Mouse (Mus musculus) left cerebral cortex, adult 8-10 months (tissue): ENCODE measurements around the gene 1700019N19Rik. TPM values are rescaled to one million over a fixed set of nuclear protein-coding genes. Genes with fewer than 3 reads are reported as not detected.

Experiments used
- DNase-seq, 2 experiments: peaks; one replicate each; pipeline ENCODE4 v3.0.0; 2022; ENCODE audit warnings: low spot score in 2 of 2
- total RNA-seq, 4 experiments: library from RNA; stranded (reverse); gene quantifications; 2 replicates each; pipeline ENCODE4 v1.2.4; 2022

The 1700019N19Rik gene
- total RNA-seq = under 1 TPM in 2 of 4 experiments, not detected in 2; 0.34 to 0.53 TPM

DNA sequence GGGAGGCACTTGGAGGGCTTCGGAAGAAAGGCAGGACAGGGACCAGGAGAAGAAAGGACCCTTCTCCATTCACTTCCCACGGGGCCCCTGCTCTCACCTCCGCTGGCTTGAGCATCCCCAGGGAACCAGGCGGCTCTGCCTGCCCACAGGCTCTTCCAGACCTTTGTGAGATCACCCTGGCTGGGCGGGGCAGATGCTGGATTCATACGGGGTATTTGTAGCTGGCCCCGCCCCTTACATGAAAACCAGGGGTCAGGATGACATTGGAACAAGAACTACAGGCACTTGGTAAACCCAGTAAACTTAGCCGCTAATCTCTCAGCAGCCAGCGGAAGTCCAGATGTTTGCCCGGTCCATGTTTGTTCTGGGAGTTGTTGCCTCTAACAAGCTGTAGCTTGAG, at the start of gene 1700019N19Rik:
TSS of gene 1700019N19Rik (minus strand) at position 178 of the 400 bp plus-strand sequence.
- no peak for DNase-seq

DNA sequence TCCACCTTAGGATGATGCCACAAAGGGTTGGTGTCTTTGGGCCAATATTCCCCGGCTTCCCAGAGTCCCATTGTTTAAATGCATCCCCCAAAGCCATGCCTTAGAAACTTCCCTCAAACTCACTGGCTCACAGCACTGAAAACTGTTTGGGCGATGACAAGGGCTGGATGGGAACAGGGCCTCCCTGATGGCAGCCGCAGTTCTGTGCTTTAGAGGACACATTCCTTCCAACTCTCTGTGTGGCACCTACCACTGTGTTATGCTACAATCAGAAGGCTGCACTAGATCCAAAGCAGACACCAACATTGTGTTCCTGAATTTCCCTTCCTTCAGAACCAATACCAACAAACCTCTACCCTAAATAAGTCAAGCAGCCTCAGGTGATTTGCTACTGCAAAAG, 49.3 kb upstream of the 1700019N19Rik start:
- no peak for DNase-seq

DNA sequence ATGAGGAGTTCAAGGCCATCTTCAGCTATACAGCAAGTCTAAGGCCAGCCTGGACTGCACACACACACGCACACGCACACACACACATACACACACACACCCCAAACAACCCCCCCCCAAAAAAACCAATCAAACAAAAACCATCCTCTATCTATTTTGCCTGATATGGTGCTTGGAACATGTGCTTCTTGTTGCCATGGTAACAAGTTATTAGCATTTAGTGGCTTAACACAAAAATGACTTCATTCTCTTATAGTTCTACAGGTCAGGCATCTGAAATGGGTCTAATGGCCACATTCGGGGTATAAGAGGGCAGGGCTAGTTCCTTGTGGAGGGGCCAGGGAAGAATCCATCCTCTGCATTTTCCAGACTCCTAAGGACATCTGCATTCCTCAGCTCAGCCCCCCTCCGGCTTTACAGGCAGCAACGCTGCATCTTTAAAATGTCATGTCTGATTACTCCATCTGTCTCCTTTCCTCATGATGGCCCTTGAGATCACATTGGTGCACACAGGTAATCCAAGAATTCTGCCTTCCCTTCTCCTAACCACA, 46.5 kb upstream of the 1700019N19Rik start:
- no peak for DNase-seq

DNA sequence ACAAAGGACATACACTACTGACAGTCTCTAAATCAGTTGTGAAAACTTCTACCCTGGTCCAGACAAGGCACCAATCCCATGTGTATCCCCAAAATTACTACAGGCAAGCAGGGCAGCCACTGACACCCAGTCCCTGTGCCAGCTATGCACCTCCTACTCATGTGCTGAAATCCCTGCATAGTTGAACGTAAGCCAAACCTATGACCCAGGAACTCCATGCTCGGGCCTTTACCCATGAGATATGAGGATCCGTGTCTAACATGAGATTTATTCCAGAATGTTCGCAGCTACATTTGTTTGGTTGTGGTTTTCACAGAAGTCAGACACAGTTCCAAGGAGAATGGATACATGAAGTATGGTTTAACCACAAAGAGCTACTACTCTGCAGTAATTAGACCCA, 45.5 kb upstream of the 1700019N19Rik start:
- DNase-seq = no peak

DNA sequence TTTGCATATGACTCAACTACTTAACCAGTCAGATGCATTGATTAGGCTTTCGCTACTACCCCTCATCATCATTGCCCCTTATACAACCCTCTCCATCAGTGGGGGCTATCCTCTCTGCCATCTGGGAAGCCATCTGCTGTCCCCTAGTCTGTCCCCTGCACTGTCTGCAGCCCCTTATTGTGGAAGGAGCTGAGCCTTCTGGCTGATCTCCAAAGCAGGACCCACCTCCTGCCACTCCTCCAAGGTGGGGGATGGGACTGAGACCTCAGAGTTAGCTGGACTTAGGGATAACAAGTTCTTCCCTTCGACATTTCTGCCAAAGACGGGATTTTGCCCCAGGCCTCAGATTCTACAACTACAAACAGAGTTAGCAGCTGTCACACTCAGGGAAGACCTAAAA, 45.1 kb upstream of the 1700019N19Rik start:
- no peak for DNase-seq

DNA sequence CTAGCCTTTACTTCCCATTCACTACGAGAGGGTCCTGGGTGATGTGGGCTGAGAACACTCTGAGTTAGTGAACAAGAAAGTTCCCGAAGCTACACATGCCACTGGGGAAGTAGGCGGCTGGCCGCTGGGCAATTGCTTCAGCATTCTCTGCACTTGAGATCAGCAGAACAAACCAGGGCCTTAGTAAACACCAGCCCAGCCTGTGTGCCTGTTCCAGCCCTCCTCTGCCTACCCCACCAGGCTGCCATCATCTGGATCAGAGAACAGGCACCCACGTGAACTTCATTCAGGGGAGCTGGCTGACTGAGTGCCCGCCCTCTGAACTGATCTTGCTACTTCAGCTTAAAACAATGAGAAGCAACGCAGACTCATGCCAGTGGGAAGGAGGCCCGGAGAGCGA, 44.4 kb upstream of the 1700019N19Rik start:
- no peak for DNase-seq

DNA sequence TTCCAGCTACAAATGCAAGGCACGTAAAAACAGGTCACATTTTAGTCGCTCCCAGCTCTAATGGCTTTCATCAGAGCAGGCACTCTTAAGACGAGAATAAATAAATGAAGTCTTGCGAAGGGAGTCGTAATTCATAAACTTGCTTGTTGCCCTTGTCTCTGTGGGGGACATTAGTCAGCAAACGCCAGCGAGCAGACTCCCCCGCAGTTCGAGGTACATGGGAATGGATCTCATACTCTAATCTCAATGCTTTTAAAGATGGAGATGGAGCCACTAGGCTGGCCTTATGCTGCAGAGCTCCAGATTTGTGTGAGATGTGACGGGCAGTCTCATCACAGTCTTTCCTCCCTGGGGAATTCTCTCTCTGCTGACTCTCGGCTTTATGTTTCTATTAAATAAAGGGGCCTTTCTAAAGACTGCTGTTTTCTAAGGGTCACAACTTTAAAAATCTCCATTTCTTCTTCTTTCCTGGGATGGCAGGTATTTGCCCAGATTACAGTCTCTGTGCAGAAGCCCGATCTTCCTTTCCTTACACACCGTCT, 39.4 kb upstream of the 1700019N19Rik start:
- DNase-seq = no peak

DNA sequence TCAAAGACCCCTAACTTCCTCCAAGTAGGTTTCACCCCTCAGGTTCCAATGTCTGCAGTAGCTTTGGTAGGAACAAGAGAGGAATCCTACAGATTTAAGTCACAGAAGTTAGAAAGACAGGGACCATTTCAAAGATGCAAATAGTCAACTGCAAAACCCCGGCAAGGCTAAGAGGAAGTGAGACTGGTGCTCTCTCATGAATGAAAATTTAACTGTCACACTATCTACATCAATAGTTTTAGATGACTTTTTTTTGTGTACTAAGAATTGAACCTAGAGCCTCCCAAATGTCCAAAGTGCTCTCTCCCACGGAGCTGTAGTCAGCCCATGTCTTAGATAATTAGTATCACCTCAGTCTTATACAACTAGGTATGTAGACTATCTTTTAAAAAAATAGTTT, 38.7 kb upstream of the 1700019N19Rik start:
- no peak for DNase-seq

DNA sequence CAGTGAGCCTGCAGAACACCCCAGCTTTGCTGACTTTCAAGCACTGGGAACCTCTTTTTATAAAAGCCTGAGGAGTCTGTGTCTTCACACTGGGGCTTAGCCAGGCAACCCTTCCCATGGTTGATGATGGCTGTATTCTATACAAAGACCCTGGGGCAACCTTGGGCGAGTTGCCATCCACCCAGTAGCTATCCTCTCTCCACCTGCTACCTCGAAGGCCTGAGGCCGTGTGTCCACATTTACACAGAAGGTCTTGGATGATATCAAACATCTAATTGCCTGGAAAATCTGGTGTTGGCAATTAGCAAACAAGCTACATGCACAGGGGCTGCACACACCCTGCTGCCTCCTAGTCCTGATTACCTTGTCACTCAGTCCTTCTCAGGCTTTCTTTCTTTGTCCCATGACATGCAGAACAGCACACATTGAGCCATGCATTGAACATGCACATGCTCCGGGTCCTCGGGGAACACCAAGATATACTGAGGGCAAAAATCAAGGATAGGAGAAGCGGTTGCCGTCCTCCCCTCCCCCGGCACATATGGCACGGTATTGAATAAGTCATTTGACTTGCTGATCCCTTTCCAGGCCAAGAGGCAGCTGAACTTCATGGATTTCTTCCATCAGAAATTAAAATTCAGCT, 37.1 kb upstream of the 1700019N19Rik start:
- no peak for DNase-seq

DNA sequence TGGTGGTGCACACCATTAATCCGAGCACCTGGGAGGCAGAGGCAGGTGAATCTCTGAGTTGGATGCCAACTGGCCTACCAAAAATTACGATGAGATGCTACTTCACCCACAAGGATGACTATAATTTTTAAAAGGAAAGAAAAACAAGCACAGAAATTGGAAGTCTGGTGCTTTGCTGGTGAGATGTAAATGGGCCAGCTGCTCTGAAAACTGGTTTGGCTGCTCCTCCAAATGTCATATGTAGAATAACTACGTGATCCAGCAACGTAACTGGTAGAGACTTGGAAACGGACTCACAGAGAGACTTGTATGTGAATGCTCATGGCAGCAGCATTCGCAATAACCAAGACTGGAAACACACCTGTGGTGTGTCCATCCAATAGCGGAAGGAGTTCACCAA, 35.9 kb upstream of the 1700019N19Rik start:
- peak in 1 of 2 experiments; percentile 52 for DNase-seq

DNA sequence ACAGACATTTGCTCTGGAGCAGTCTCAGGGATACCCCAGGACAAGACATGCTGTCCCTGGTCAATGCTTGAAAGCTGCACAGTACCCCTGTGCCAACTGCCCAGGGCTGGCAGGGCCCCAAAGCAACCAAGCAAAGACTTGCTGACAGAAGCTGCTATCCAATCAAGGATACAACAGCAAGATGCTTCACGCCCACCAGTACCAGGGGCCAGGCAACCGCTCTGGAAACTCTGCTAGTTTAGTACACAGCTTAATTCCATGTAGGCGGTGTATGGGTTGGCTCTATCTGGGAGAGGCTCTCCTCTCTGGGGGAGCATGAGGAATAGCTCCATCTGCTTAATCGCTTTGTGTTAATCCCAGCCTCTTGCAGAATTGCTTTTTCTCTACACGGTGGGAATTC, 35.3 kb upstream of the 1700019N19Rik start:
- DNase-seq = peak in 1 of 2 experiments; percentile 91

DNA sequence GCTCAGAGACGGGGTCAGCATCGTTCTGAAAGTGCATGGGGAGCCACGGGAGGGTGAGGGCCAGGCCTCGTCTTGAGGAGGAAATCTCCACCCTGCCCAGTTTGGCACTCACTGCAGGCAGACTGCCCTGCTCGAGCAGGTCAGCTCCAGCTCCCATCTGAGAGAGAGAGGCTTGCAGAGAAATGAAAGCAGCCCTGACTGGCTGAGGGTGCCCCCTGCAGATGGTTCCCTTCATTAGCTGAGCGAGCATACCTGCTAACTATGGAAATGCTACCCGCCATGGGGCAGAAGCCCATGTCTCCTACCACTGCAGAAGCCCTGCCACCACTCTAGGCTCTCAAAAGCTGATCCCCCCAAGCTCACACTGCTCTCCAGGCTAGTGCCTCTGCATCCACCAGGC, 33.4 kb upstream of the 1700019N19Rik start:
- DNase-seq = no peak

DNA sequence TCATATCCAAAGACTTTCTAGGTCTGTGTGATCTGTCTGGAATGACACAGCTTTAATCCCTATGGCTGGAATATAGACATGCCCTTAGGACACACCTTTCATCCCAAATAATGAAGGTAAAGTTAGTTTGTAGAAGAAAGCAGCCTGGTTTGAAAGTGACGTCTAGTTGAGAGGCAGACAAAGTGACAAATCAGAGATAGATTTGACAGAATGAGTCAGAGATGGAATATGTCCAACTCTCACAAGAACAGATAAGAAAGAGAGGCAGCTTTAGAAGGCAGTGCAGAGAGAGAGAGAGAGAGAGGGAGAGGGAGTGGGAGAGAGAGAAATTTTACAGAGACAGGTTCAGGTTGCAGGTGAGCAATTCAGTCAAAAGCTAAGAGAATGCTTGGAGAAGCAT, 30.1 kb upstream of the 1700019N19Rik start:
- no peak for DNase-seq

DNA sequence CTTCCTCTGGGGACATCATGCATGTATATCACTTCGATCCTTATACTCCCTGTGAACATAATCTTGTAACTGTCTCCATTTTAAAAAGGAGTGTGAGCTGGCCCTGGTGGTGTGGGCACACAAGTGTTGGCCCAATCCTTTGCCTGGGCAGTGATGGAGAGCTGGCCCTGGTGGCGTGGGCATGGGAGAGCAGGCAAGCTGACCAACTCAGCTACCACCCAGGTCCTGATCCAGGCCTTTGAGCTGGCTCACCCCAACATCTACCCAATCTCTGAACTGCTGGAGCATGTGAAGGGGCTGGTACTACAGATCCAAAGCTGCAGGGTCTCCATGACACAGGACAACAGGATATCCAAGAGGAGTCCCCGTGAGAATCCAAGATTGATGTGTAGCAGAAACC, 29.0 kb upstream of the 1700019N19Rik start:
- no peak for DNase-seq

DNA sequence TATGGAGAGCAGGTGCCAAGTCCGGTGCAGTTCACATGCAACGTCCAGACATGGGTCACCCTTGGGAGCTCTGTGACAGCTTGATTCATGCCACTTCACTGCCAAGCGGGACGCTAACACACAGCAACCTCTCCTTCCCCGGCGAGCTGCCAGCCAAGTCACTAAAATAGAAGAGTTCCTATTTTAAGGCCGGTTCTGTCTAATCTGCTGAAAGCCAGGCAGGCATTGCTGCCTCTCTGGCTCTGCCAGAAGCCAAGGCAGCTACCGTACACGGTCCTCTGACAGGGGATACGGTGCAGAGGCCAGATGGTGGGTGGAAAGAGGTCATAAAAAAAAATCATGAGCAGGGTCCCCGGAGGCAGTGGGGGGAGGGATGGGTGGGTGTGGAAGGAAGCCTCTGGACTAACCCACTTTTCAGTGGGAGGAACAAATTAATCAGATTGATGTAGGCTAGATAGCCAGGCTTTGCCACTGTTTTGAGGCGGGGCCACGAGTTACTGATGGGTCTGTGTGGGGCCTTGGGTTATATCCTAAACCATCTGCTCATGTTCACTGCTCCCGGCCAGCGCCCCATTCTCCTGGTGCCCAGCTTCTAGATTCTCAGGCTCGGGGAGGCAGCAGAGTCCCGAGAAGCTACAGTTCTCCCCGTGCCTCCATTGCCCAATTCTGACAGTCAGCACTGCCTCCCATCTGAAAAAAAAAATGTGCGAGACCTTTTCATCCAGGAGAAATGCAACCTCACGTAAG, 28.4 kb upstream of the 1700019N19Rik start:
- peak; percentile 51 to 85 for DNase-seq

DNA sequence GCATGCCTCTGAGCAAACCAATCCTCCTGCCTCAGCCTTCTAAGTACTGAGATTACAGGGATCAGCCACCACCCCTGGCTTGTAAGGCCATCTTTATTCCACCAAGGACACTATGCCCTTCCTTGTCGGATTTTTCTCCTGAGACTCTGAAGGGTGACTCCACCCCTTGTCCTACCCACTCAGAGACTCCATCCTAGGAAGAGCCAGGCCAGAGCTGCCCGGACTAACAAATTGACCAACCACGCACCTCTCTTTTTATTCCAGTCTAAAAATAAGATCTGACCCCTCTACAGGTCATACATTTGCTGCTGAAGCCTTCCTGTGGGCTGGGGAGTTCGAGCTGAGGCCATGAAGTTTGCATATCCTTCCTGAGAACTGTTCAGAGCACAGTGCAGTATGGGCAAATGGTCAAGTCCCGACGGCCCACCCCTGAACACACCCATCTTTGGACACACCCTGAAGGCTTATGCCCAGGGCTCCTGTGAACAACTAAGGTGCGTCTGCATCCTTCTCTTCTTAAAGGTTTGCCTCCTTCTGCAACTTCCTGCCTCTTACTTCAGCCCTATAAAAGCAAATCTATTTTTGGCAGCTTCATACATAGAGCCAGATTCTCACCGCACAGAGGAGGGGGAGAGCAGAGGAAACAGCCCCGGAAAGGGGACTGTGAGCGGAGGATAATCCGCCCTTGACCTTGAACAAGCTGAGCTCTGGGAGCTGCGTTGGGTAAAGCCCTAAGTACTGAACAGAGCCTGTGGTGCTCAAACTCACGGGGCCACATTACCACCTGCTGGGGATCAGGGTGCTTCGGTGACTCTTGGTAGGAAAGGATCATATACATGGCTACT, 24.5 kb upstream of the 1700019N19Rik start:
- no peak for DNase-seq

DNA sequence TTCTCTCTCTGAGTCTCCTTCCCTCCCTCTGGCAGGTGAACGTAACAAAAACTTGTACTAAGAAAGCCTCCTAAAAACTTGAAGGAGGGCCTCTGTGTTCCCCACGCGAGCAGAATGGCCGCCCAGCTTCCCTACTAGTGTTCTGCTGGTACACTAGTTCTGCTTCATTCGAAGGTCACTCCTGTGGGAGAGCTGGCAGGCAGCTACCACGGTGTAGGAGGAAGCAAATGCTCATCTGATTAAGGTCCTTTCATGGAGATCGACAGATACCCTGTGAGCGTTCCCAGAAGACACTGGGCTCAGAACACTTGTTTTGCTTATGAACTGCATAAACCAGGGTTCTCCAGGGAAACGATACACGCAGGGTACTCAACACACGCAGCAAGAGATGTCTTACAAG, 23.1 kb upstream of the 1700019N19Rik start:
- no peak for DNase-seq

DNA sequence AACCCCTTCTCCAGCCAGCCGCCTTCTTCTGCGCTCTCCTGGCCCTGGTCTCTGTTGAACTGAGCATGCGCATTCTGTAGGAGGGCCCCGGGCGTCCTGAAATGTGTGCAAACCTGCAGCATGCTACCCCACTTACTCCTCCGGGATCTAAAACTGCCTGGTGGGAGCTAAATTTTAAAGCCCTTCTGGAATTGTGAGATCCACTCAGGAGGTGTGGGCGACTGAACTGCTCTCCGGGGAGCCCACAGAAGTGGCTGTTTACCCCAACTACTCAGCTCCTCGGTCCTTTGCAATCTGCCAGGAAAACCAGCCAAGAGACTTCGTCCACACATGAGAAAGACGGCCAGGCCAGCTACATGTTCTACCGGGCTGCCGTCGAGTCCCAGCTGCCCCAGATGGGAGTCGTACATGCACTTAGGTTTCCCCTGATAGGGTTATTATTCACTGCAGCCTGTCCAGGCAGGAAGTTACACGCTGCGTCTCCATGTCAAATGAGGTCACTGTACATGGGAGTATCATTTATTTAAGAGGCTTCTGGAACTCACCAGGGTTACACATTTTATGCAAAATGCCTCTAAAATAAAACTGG, 22.3 kb upstream of the 1700019N19Rik start:
- peak in 1 of 2 experiments; percentile 88 for DNase-seq

DNA sequence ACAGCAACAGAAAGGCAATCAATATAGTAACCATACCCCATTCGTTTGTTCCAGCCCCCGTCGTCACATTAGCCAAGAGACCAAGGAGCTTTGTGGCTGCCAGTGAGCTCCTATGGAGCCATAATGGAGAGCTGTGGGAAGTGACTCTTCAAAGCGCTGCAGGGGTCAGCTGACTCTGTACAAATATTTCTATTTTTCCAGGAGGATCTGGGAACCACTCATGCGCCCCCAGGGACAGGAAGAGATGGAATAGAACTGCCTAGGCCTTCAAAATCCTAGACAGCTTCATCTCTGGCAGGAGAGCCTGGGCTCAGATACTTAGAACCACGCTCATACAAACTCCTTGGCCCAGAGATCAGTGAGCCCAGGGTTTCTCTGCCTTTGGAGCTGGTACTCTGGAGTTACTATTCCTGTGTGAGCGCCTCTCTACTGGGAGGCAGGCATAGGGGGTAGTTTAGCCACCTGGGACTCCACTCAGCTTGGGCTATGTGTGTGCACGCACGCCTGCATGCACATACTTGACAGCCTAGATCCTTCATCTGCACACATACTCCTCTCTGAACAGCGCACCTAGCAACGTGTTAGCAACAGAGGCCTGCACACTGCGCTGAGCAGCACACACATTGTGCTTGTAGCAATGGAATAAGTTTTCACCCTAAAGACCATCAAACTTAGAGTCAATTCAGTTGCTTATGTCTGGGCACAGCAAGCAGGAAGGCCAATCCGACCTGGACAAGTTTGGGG, 21.1 kb upstream of the 1700019N19Rik start:
- no peak for DNase-seq

DNA sequence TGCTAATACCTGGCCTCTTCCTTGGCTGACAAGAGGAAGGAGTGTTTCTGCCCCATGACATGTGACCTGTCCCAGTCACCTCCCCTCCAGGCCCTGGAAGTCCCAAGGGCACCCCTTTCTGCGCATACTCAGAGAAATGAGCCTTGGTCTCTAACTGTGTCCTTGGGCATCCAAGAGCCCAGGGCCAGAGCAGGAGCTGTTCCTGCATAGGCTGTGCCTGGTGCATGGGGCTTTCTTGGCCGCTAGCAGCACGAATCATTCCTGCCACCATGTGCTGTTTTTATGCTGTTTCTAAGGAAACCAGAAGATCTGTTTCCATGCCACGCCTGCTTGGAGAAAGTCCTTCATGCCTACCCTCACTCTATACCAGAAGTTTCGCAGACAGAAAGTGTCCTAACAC, 16.3 kb upstream of the 1700019N19Rik start:
- DNase-seq = no peak
